Mouse (Mus musculus) hindbrain, embryonic 15.5 days (tissue): ENCODE measurements at regions not wholly inside any gene's neighbourhood (a gene's known extent, or its start where the extent isn't known, plus 50 kb on each side); places are given as distances from the start of the nearest gene placed in this dataset.

Source experiments
- ATAC-seq: fragments of 200-750 bp; cut with Nextera tagmentation; 2 replicates; pipeline ENCODE4 v1.8.0; 2017; ENCODE audit warnings: low read depth, moderate number of reproducible peaks, moderate TSS enrichment; ENCODE audit not compliant: low FRiP score
- H3K27ac ChIP-seq: fragments of 300-500 bp; sonication (generic); replicated peaks from 2 replicates; pipeline ENCODE4 v1.5.1; 2015; ENCODE audit warnings: mild to moderate bottlenecking, inconsistent platforms
- H3K27me3 ChIP-seq: fragments of 300-500 bp; sonication (generic); 2 replicates; pipeline ENCODE4 v1.6.1; 2015; ENCODE audit warnings: control low read depth, inconsistent platforms
- H3K36me3 ChIP-seq: fragments of 300-500 bp; sonication (generic); 2 replicates; pipeline ENCODE4 v1.6.1; 2015; ENCODE audit warnings: control low read depth, inconsistent platforms
- H3K4me1 ChIP-seq: fragments of 300-500 bp; sonication (generic); replicated peaks from 2 replicates; pipeline ENCODE4 v1.6.1; 2015; ENCODE audit warnings: control low read depth, inconsistent platforms
- H3K4me2 ChIP-seq: fragments of 300-500 bp; sonication (generic); 2 replicates; pipeline ENCODE4 v1.6.1; 2015; ENCODE audit warnings: moderate library complexity, mild to moderate bottlenecking, inconsistent platforms
- H3K4me3 ChIP-seq: fragments of 300-500 bp; sonication (generic); 2 replicates; pipeline ENCODE4 v1.5.1; 2015; ENCODE audit warnings: mild to moderate bottlenecking, inconsistent platforms
- H3K9ac ChIP-seq: fragments of 300-500 bp; sonication (generic); 2 replicates; pipeline ENCODE4 v1.6.1; 2015; ENCODE audit warnings: inconsistent platforms
- H3K9me3 ChIP-seq: fragments of 300-500 bp; sonication (generic); 2 replicates; pipeline ENCODE4 v1.6.1; 2016; ENCODE audit warnings: control low read depth, inconsistent platforms
- WGBS: fragments of 180-500 bp; shearing (Covaris S2); methylation state at CpG from one replicate; pipeline ENCODE4 v1.1.7; 2015; 5-methylcytosine and 5-hydroxymethylcytosine counted together

GRCm38 (mm10) chr14:17234898-17235297 lies 415.9 kb upstream of the Rarb start:
- Histone ChIP-seq H3K4me2 (no peak overlapping the region), H3K9me3 (no peaks in the 10 kb centered on the region), H3K9ac (no peak overlapping the region), H3K4me1 (no peaks in the 10 kb centered on the region), H3K4me3 (no peak overlapping the region), H3K27me3 (no peaks in the 10 kb centered on the region), H3K36me3 (no peaks in the 10 kb centered on the region), H3K27ac (no peak overlapping the region)
- no peak for ATAC-seq

- WGBS: 93% methylated on average over 2 of the region's 2 CpGs
- Histone ChIP-seq H3K36me3 (no peaks in the 10 kb centered on the region), H3K27ac (no peak overlapping the region), H3K4me3 (no peak overlapping the region), H3K4me1 (no peaks in the 10 kb centered on the region), H3K9me3 (no peaks in the 10 kb centered on the region), H3K27me3 (no peaks in the 10 kb centered on the region), H3K4me2 (no peak overlapping the region), H3K9ac (no peak overlapping the region)
- ATAC-seq: no peak
Measured at GRCm38 (mm10) chr14:17211502-17211901, 392.5 kb upstream of the Rarb start.

- H3K36me3 ChIP-seq: no peaks in the 10 kb centered on the region
- no peak for ATAC-seq
- H3K4me3 ChIP-seq: no peak overlapping the region
- H3K4me1 ChIP-seq: no peaks in the 10 kb centered on the region
- H3K9ac ChIP-seq: no peak overlapping the region
- H3K4me2 ChIP-seq: no peak overlapping the region
- no peaks in the 10 kb centered on the region for H3K9me3 ChIP-seq
- WGBS: 88% methylated on average over 1 of the region's 1 CpGs
- no peak overlapping the region for H3K27ac ChIP-seq
- no peaks in the 10 kb centered on the region for H3K27me3 ChIP-seq
Measured at GRCm38 (mm10) chr14:17205691-17206090, 386.7 kb upstream of the Rarb start.

- WGBS: 45% methylated on average over 1 of the region's 1 CpGs
- Histone ChIP-seq H3K4me3 (no peak overlapping the region), H3K4me2 (no peak overlapping the region), H3K9me3 (no peaks in the 10 kb centered on the region), H3K36me3 (no peaks in the 10 kb centered on the region), H3K27ac (no peak overlapping the region), H3K9ac (no peak overlapping the region), H3K4me1 (no peaks in the 10 kb centered on the region), H3K27me3 (no peaks in the 10 kb centered on the region)
- ATAC-seq: no peak
Measured at GRCm38 (mm10) chr14:17203251-17204015, 384.5 kb upstream of the Rarb start.

- no peaks in the 10 kb centered on the region for H3K27me3 ChIP-seq
- no peaks in the 10 kb centered on the region for H3K4me1 ChIP-seq
- no peak overlapping the region for H3K4me3 ChIP-seq
- no peaks in the 10 kb centered on the region for H3K9me3 ChIP-seq
- ATAC-seq: no peak
- no peaks in the 10 kb centered on the region for H3K36me3 ChIP-seq
- 79% methylated on average over 2 of the region's 2 CpGs for whole genome bisulfite sequencing
- H3K4me2 ChIP-seq: no peak overlapping the region
- no peak overlapping the region for H3K9ac ChIP-seq
- H3K27ac ChIP-seq: no peak overlapping the region
Measured at GRCm38 (mm10) chr14:17192953-17193352, 374.0 kb upstream of the Rarb start.

- peak overlapping the region; percentile 98 for H3K4me2 ChIP-seq
- H3K4me3 ChIP-seq: peak overlapping the region; percentile 72
- peaks cover 18% of the 10 kb centered on the region for H3K4me1 ChIP-seq
- peak overlapping the region; percentile 61 for H3K9ac ChIP-seq
- WGBS: 30% methylated on average over 7 of the region's 7 CpGs
- H3K27me3 ChIP-seq: no peaks in the 10 kb centered on the region
- H3K36me3 ChIP-seq: no peaks in the 10 kb centered on the region
- no peak overlapping the region for H3K27ac ChIP-seq
- no peak for ATAC-seq
- H3K9me3 ChIP-seq: no peaks in the 10 kb centered on the region
Measured at GRCm38 (mm10) chr14:17173218-17173617, 354.3 kb upstream of the Rarb start.

- 2% methylated on average over 35 of the region's 35 CpGs for WGBS
- Histone ChIP-seq H3K4me3 (peak overlapping the region; percentile 72), H3K27me3 (no peaks in the 10 kb centered on the region), H3K4me1 (peaks cover 18% of the 10 kb centered on the region), H3K9ac (peak overlapping the region; percentile 61), H3K27ac (no peak overlapping the region), H3K4me2 (peak overlapping the region; percentile 98), H3K36me3 (no peaks in the 10 kb centered on the region), H3K9me3 (no peaks in the 10 kb centered on the region)
- peak; percentile 94 for ATAC-seq
Measured at GRCm38 (mm10) chr14:17172330-17173110, 353.6 kb upstream of the Rarb start.

GRCm38 (mm10) chr14:17171896-17172295 lies 352.9 kb upstream of the Rarb start:
- 39% methylated on average over 5 of the region's 5 CpGs for WGBS
- Histone ChIP-seq H3K4me2 (peak overlapping the region; percentile 98), H3K9me3 (no peaks in the 10 kb centered on the region), H3K4me1 (peaks cover 18% of the 10 kb centered on the region), H3K27me3 (no peaks in the 10 kb centered on the region), H3K27ac (no peak overlapping the region), H3K9ac (peak overlapping the region; percentile 61), H3K36me3 (no peaks in the 10 kb centered on the region), H3K4me3 (peak overlapping the region; percentile 72)
- peak; percentile 54; the same call in 1 of the 2 replicates for ATAC-seq

GRCm38 (mm10) chr14:17158324-17158723 lies 339.4 kb upstream of the Rarb start:
- no peaks in the 10 kb centered on the region for H3K36me3 ChIP-seq
- no peak overlapping the region for H3K4me2 ChIP-seq
- H3K27ac ChIP-seq: no peak overlapping the region
- H3K4me1 ChIP-seq: no peaks in the 10 kb centered on the region
- 83% methylated on average over 4 of the region's 4 CpGs for WGBS
- no peak for ATAC-seq
- H3K4me3 ChIP-seq: no peak overlapping the region
- no peaks in the 10 kb centered on the region for H3K9me3 ChIP-seq
- no peak overlapping the region for H3K9ac ChIP-seq
- no peaks in the 10 kb centered on the region for H3K27me3 ChIP-seq

- Histone ChIP-seq H3K36me3 (no peaks in the 10 kb centered on the region), H3K27me3 (no peaks in the 10 kb centered on the region), H3K4me3 (no peak overlapping the region), H3K4me1 (no peaks in the 10 kb centered on the region), H3K27ac (no peak overlapping the region), H3K9me3 (no peaks in the 10 kb centered on the region), H3K9ac (no peak overlapping the region), H3K4me2 (no peak overlapping the region)
- WGBS: 60% methylated on average over 2 of the region's 2 CpGs
- no peak for ATAC-seq
Measured at GRCm38 (mm10) chr14:17156402-17156954, 337.5 kb upstream of the Rarb start.

- Histone ChIP-seq H3K4me1 (no peaks in the 10 kb centered on the region), H3K9ac (no peak overlapping the region), H3K9me3 (no peaks in the 10 kb centered on the region), H3K36me3 (no peaks in the 10 kb centered on the region), H3K4me2 (no peak overlapping the region), H3K4me3 (no peak overlapping the region), H3K27ac (no peak overlapping the region), H3K27me3 (no peaks in the 10 kb centered on the region)
- 82% methylated on average over 1 of the region's 1 CpGs for WGBS
- ATAC-seq: no peak
Measured at GRCm38 (mm10) chr14:17120679-17121078, 301.7 kb upstream of the Rarb start.

GRCm38 (mm10) chr14:17106668-17107067 lies 287.7 kb upstream of the Rarb start:
- ATAC-seq: no peak

More at GRCm38 (mm10) chr14:17106668-17107067, 287.7 kb upstream of the Rarb start:
- Histone ChIP-seq H3K4me3 (no peak overlapping the region), H3K9ac (no peak overlapping the region), H3K36me3 (no peaks in the 10 kb centered on the region), H3K27ac (no peak overlapping the region), H3K4me2 (no peak overlapping the region), H3K27me3 (no peaks in the 10 kb centered on the region), H3K4me1 (no peaks in the 10 kb centered on the region), H3K9me3 (no peaks in the 10 kb centered on the region)
- 95% methylated on average over 1 of the region's 1 CpGs for WGBS
